Mouse (Mus musculus) hindlimb bud, embryonic 11.5 days (tissue): ENCODE results near the gene Ltbp1.

ENCODE experiments used
- DNase-seq: peaks from one replicate; pipeline ENCODE4 v3.0.0-alpha.2; 2012; ENCODE audit warnings: low read depth, low spot score; ENCODE audit errors: extremely low spot score

Gene Ltbp1

DNA sequence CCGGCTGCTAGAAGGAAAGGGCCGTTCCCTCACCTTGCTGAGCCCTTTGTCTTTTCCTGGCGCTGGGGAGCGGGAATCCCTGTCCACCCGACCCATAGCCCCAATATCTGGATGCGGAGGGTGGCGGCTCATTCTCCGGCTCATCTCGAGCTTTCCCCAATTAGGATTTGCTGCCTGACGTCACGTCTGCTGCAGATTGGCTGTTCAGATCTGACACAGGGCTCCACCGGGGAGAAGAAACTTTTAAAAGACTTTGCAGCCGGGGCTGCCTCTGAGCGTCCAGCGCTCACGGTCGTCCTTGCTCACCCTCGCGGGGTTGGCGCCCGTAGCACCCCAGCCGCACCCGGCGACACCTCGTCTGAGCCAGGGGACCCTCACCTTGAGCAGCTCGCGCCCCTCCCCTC lies at the start of gene Ltbp1:
TSS of gene Ltbp1 (plus strand) at position 288 of the 404 bp plus-strand sequence.
- no peak for DNase-seq

DNA sequence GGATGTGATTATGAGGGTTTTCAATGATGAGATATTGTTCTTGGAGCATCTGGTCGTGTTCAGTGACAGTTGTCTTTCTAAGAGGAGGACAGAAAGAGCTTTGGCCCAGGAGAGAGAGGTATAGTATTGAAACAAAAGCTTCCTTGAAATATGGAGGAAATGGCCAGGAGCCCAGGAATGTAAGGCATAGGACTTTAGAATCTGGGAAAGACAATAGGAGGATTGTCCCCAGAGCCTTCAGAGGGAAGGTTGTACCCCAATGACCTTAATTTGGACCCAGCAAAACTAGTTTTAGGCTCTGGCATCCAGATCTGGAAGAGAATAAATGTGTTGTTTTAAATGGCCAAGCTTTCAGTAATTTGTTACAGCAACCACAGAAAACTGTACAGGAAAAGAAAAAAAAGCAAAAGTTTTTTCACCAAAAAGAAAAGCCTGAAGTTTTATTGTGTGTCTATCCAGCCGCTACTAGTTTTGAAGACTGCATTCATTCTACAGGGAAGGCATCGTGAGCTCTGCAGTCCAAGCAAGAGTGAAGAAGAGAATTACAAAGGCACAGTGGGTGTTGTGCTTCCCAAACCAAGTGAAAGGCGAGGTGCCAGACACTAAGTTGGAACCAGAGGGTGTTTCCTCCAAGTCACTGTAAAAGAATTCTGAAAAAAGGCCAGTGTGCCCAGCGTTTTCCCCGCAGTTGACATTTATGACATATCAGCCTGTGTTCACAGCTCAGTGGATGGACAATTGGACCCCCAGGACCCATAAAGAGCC lies 45.7 kb upstream of the Ltbp1 start:
- DNase-seq, result no peak

DNA sequence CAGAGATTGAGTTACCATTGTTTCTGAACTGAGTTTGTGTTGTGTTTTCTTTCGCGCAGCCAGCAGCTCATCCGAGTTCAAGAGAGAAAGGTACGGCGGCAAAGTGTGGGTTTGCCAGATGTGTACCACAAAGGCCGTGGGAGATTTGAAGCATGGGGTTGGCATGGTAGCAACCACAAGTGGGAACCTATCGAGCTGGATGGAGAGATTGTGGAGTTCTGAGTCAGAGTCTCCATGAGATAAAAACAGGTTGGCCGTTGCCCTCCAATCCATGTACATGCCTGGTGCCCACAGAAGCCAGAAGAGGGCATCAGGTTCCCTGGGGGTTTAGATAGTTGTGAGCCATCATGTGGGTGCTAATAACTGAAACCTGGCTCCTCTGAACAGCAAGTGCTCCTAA lies 42.1 kb upstream of the Ltbp1 start:
- no peak for DNase-seq

DNA sequence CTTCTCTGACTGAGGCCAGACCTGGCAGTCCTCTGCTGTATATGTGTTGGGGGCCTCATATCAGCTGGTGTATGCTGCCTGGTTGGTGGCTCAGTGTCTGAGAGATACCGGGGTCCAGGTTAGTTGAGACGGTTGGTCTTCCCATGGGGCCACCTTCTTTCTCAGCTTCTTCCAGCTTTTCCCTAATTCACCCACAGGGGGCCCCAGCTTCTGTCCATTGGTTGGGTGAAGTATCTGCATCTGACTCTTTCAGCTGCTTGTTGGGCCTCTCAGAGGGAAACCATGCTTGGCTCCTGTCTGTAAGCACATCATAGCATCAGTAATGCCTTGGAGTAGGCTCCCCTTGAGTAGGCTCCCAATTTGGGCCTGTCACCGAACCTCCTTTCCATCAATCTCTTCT lies 41.5 kb upstream of the Ltbp1 start:
- no peak for DNase-seq

DNA sequence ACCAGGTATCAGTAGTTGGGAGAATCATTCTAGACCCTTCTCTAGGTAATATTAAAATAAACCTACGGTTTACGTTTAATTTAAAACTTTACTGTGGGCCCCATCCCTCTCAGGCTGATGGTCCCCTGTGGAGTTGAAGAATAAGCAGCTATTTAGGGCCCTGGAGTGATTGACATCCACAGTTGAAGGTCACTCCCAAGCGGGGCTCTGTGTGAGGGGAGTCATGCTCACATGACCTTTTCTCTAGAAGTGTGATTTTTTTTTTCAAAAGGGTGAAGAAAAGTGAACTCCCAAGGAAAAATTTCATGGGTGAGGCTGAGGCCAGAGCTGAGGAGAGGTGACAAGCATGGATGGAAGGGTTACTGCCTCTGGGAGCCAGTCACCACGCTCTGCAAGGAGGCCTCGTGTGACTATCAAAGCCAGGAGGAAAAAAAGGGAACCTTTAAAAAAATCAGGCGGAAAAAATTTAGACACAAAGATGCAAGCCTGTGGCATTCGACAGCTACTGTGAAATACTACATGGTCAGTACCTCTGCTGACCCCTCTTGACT lies 38.0 kb upstream of the Ltbp1 start:
- DNase-seq, result no peak

DNA sequence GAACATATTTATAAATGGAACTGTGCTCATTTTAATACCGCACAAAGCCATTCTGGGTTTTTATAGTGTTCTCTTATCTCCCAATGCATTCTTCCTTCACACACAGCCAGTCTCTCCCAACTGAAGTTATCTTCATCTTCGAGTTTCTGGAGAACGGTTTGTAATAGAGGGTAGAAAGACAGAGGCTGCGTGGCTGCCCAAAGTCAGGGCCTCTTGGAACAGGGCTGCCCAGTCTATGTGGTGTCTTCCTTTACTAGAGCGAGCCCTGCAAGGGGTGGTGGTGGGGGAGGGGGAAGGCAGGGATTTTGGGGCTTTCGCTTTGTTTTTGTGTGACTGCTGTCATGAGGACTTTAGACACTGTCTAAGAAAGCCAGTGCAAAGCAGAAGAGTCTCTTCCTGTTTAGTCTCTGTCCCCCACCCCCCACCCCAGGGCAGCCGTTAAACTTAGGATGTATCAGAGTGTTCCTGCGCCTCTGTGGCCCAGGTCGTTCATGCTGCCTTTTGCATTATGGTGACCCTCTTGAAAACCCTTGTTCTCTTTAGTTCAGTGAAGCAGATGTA lies 37.1 kb upstream of the Ltbp1 start:
- no peak for DNase-seq

DNA sequence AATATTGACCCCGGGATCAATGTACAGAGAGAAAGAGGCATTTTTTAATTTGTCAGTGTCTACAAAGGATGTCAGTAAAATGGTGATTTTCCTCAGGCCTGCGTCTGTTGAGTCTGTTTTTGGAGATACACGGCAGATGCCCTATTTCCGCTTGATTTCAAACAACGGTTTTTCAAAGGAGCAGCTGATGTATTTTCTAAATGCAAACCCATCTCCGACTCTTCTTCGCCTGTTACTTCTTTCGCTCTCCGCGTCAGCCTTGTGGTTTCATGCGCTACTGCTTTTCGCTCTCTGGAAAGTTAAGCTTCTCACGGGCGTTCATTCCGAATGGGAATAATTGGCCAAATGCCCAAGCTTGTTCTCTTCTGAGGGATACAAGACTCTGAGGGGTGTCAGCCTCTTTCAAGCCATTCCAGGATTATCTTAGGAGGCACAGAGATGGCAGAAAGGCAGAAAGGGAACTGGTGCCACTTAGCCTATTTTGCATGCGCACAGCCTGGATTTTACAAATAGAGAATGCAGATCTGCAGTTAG lies 36.6 kb upstream of the Ltbp1 start:
- DNase-seq, result no peak

DNA sequence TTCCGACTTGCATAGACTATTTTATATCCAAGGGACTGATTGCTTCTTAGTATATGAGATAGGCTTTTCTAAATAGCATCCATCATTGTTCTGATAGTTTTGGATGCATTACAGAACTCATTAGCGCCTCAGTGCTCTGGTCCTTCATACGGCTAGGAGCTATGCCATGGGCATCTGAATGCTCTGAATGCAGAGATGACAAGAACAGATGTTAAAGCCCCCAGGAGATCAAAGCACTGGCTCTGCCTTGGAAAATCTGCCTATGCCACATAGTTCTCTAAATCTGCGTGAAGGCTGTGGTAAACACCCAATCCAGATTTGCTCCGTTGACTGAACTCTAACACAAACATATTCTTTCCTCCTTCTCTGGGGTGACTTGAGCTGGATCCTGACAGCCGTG lies 30.2 kb upstream of the Ltbp1 start:
- no peak for DNase-seq

DNA sequence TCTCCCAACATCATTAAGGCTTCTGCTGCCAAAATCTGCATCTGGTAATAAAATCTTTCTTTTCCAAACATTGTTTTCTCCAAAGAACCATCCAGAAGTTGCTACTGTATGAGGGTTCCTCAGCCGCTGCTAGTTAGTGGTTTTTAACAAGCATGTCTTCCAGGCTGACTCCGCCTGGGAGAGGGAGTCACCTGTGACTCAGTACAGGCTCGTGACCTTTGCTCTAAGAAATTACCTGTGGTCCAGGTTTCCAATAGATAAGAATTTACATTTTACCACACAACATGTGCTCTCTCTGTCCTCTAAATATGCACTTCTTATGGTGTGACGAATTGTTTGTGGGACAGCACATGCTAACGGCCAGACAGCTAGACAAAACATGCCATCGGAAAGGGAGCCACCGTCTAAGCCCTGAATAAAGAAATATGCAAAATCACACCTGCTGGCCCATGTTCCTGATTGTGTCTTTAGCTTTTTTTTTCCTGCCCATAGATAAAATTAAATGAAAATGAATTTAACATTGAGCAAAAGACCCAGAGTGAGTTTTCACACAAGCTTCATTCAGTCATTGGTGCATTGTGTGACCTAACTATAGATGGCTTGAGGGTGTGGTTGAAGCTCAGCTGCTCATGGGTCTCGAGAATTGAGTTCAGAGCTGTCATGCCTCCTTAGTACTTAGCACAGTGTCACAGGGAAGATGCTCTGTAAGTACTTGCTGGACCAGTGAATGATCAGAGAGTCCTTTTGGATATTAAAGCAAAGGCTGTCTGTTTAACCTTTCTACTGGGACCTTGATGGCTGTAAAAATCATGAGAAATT lies 29.0 kb upstream of the Ltbp1 start:
- DNase-seq, result no peak

DNA sequence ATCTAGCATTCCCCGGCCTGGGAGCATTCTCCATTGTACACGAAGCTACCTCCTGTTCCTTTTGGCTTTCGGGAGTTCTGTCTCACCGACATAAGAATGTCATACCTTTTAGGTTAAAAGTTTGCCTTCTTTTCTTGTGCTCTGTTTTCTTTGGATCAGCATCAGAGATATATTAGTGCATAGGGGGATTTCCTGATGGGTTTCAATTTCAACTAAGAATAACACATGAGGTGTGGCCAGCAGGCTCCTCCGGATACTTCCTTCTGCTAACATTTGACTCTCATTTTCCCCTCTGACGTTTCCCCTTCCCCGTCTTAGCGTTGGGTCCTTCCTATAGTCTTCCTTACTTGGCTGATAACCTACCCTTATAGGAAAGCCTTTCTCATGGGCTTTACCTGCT lies 25.6 kb upstream of the Ltbp1 start:
- DNase-seq, result no peak

DNA sequence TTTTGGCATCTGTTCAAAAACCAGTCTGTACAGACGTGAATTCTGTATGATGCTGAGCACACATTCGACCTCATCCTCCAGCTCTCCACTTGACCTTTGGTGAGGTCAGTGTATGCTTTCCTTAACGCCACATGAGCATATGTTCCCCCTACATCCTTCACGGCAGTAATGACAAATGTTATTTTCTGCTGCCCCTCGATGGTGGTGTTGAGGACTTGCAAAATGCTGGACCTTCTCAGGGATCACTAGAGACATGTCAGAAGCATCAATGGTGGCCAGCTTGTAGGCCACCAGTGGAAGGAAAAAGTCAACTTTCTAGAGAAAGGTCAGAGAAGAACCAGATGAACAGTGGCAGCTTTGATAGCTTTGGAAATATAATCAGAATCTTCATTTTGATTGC lies 23.7 kb upstream of the Ltbp1 start:
- DNase-seq, result no peak

DNA sequence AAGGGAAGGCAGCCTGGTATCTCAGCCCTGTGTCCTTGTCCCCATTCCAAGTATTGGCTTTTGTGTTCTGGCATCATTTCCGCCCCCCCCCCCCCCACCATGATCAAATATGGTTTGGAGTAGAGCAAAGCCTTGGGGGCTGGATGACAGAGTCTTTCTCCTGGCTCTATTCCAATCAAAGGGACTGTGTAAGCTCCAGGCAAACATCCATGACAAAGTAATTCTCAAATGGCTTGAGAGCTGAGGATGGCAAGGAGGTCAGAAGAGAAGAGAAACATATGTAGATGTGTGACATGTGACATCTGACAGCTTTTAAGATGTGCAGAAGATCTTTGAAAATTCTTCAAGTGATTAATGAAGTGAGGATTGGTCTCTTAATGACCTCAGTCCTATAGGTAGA lies 22.5 kb upstream of the Ltbp1 start:
- DNase-seq, result no peak

DNA sequence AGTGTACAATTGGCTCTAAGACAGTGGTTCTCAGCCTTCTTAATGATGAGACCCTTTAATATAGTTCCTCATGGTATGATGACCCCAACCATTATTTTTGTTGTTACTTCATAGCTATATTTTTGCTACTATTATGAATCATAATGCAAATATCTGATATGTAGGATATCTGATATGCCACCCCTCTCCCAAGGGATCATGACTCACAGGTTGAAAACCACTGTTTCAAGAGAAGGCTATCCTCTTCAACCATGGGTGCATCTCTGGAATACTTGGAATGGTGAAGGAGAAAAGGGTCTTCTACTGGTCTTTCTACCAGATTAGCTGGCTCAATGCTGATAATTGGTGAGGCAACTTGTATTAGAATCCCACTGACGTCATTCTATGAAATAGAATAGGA lies 21.3 kb upstream of the Ltbp1 start:
- DNase-seq, result no peak

DNA sequence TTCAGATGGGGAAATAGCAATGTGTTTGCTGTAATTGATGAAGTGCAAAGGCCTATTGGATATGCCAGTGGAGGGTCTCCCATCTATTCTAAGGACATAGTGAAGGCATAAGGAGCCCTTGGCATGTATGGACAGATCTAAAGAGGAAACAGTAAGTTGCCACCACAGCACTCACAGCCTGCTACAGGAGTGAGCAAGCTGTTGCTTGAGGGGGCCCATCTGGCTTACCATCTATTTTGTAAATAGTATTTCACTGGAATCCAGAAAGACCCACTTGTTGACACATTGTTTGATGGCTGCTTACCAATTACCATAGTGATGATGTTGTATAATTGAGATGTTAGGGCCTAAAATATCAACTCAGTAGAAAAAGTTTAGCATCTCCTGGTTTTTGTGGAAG lies 20.7 kb upstream of the Ltbp1 start:
- DNase-seq, result no peak

DNA sequence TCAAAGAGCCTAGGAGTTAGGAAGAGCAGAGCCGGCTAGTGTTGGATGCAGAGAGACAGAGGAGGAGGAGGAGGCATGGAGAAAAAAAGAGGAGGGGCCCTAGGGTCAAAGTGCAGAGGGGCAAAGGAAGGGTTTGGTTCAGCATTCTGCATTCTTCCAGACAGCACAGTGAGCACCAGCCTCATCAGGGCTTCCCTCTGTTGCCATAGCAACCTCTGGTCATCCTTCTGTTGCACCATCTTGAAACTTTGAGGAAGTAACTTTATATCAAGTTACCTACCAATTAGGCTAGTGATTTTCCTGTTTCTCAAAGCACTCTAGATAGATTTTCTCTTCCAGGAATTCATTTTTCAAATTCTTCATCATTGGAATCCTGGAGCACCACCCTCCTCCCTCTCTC lies 18.3 kb upstream of the Ltbp1 start:
- DNase-seq, result no peak

DNA sequence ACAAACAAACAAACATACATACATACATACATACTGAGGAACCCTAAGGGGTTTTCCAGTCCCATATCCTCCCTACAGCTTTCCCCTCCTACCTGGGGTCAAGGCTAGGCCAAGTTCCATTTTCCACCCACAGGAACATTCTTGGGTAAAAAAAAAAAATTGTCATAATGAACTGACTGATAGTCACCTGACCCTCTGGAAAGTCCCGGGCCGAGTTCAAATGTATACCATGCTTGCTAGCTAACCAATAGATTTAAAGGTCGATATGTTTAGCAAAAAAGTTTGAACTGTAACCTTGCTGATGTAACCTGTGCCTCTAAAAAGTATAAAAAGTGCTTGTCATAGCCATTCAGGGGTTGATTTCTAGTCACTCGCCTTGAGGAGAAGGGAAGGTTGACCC lies 15.7 kb upstream of the Ltbp1 start:
- DNase-seq, result no peak

DNA sequence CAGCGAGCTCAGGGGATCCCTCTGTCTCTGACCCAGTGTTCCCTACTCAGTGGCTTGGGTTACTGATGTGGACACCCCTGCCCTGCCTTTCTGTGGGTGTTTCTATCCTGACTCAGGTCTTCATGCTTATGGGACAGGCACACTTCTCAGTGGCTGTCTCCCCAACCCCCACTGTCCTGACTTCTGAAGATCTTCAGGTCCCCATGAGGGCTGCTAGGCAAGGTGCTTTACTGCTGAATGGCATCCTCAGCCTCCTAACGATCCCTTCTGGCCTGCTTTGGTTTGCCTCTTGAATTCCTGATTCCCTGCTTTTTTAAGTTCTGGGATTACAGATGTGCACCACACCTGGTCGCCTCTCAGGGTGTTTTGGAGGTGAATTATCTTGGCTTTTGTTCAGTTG lies 14.8 kb upstream of the Ltbp1 start:
- no peak for DNase-seq

DNA sequence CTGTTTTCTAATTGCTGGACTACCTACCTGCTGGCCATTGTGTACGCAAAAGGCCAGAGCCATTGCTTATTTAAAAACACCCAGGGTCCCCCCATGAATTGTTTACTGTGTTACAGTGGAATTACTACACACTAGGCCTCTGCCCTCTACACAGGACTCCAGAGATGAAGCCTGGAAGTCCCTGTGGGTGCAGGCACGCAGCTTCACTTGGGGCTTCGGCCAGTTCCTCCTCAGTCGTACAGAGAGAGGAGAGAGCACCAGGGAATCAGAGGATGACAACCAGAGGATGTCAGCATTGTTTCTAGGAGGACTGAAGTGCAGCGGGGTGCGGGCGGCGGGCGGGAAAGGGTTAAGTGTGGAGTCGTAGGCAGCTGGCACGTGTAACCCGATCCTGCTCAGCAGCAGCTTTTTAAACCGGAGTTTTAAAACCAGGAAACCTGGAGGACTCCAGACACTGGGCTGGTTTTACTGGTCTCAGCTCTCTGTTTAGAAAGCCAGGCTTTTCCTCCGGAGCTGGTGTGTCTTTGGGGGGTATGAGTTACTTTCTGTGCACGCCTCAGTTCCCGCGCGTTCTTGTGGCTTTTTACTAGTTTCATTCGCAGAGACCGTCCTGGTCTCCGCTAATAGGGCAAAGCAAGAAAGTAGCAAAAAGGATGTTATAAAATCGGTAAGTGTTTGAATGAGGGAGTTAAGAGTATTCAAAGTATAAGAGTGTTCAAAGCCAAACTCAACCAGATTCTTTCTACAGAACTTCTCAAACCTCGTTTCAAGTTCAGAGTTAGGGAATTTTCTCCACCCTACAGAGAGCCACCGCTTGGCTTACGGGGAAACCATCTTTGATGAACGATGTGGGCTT lies 11.4 kb upstream of the Ltbp1 start:
- DNase-seq, result peak; percentile 68

DNA sequence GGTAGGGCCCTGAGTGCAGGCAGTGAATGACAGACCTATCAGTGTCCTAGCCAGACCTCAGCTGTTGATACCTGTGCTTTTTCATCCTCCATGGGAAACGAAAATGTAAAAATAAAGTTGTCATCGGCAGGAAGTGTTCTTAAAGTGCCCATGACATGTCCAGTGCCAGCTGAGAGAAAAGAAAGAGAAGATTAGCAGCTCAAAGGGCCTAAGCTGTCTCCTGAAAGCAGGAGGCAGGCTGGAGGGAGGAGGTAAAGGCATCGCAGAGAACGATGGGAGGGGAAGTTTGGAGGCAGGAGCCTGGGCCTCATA lies 10.8 kb upstream of the Ltbp1 start:
- DNase-seq, result no peak

DNA sequence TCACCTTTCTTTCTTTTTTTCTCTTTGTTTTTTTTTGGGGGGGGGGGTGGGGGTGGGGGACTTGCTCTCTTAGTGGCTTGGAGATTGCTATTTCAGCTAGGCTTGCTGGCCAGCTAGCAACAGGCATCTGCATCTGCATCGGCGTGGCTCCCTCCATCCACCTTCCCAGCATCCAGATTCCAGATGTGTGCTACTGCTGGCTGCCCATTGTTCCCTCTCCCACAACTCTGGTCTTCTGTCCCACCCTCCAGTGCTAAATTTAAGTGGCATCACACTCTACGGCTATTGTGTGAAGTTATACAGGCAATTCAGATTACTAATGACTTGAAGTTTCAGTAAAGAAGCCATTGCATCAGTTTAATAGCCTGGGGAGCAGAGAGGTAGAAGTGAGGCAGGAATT lies 10.1 kb upstream of the Ltbp1 start:
- DNase-seq, result no peak

DNA sequence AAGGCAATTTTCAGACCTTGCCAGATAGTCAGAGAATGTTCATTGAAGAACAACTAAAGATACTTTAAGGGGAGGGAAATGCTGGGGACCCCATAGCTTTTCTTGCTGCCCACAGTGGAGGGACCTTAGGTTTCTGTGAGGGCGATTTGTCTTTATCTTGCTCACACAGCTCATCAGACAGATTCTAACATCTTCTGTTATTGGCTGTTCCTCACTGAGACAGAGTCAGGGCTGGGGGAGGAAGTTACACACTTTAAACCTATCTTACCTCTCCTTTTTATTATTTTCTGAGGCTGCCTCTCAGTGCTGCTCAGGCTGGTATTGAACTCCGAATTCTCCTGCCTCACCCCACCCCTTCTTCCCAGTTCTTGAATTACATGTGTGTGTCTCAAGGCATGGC lies 5.3 kb upstream of the Ltbp1 start:
- no peak for DNase-seq
